Mouse (Mus musculus) limb, embryonic 11.5 days (tissue): ENCODE results near the gene Ablim1. TPM values are rescaled to one million over a fixed set of nuclear protein-coding genes. Genes with fewer than 3 reads are reported as not detected.
A peak's percentile ranks its signal among the peaks of the same experiment; 100 is the strongest.

Experiments used
- ATAC-seq: fragments of 200-750 bp; cut with Nextera tagmentation; 2 replicates; pipeline ENCODE4 v1.8.0; 2017; ENCODE audit warnings: low read depth; ENCODE audit not compliant: insufficient number of reproducible peaks, low FRiP score, low TSS enrichment
- DNase-seq: peaks from one replicate; pipeline ENCODE4 v3.0.0-alpha.2; 2015; ENCODE audit warnings: low spot score
- H3K27ac ChIP-seq: fragments of 300-500 bp; sonication (generic); replicated peaks from 2 replicates; pipeline ENCODE4 v1.5.1; 2014; ENCODE audit warnings: low read depth, mild to moderate bottlenecking, low read length
- H3K27me3 ChIP-seq: fragments of 300-500 bp; sonication (generic); 2 replicates; pipeline ENCODE4 v1.6.1; 2014; ENCODE audit warnings: mild to moderate bottlenecking, low read length, mixed read lengths; ENCODE audit not compliant: control insufficient read depth, insufficient read depth
- H3K36me3 ChIP-seq: fragments of 300-500 bp; sonication (generic); 2 replicates; pipeline ENCODE4 v1.6.1; 2014; ENCODE audit warnings: mild to moderate bottlenecking, low read length, moderate library complexity, mixed read lengths; ENCODE audit not compliant: control insufficient read depth, insufficient read depth
- H3K4me1 ChIP-seq: fragments of 300-500 bp; sonication (generic); 2 replicates; pipeline ENCODE4 v1.6.1; 2014; ENCODE audit warnings: low read length, mixed read lengths; ENCODE audit not compliant: control insufficient read depth, insufficient read depth
- H3K4me2 ChIP-seq: fragments of 300-500 bp; sonication (generic); 2 replicates; pipeline ENCODE4 v1.6.1; 2014; ENCODE audit warnings: low read depth, mild to moderate bottlenecking, moderate library complexity; ENCODE audit not compliant: severe bottlenecking
- H3K4me3 ChIP-seq: fragments of 300-500 bp; sonication (generic); 2 replicates; pipeline ENCODE4 v1.5.1; 2014; ENCODE audit warnings: low read depth, low read length
- H3K9ac ChIP-seq: fragments of 300-500 bp; sonication (generic); 2 replicates; pipeline ENCODE4 v1.6.1; 2014; ENCODE audit warnings: mild to moderate bottlenecking, low read length
- H3K9me3 ChIP-seq: fragments of 300-500 bp; sonication (generic); 2 replicates; pipeline ENCODE4 v1.6.1; 2016; ENCODE audit warnings: low read length; ENCODE audit not compliant: control insufficient read depth
- WGBS: fragments of 180-500 bp; shearing (Covaris S2); extraction: QIAGEN DNeasy Blood & Tissue Kit; methylation state at CpG from one replicate; pipeline ENCODE4 v1.1.7; 2014; 5-methylcytosine and 5-hydroxymethylcytosine counted together
- polyA plus RNA-seq: library from polyadenylated mRNA; unstranded; fragments of >200 nt; fragmentation: Nextera tagmentation; extraction: Ambion mirVana; gene quantifications from 2 replicates; pipeline ENCODE4 v1.2.1, GENCODE M21; 2014

Gene Ablim1
- polyA plus RNA-seq, 1 experiment from 2014 or later, result 16.8 TPM

- H3K4me1 ChIP-seq, result peaks cover 17% of the 10 kb centered on the region
- no peak for DNase-seq
- H3K4me2 ChIP-seq, result no peak overlapping the region; the same call in 1 of the 2 replicates
- no peak overlapping the region for H3K27ac ChIP-seq
- ATAC-seq, result no peak
- no peaks in the 10 kb centered on the region for H3K36me3 ChIP-seq
- H3K9me3 ChIP-seq, result no peaks in the 10 kb centered on the region
- peaks cover 12% of the 10 kb centered on the region for H3K27me3 ChIP-seq
- WGBS, result 67% methylated on average over 12 of the region's 12 CpGs
- H3K9ac ChIP-seq, result no peak overlapping the region
- no peak overlapping the region for H3K4me3 ChIP-seq
Observed at GRCm38 (mm10) chr19:57198531-57198930, 116.2 kb downstream of the Ablim1 start.

GRCm38 (mm10) chr19:57198029-57198428 lies 116.7 kb downstream of the Ablim1 start:
- no peaks in the 10 kb centered on the region for H3K9me3 ChIP-seq
- DNase-seq, result no peak
- no peak overlapping the region for H3K27ac ChIP-seq
- 53% methylated on average over 5 of the region's 5 CpGs for WGBS
- H3K9ac ChIP-seq, result no peak overlapping the region
- peaks cover 17% of the 10 kb centered on the region for H3K4me1 ChIP-seq
- H3K36me3 ChIP-seq, result no peaks in the 10 kb centered on the region
- no peak overlapping the region; the same call in 1 of the 2 replicates for H3K4me2 ChIP-seq
- no peak for ATAC-seq
- peaks cover 12% of the 10 kb centered on the region for H3K27me3 ChIP-seq
- H3K4me3 ChIP-seq, result no peak overlapping the region

- Histone ChIP-seq H3K9ac (no peak overlapping the region), H3K27me3 (peaks cover 12% of the 10 kb centered on the region), H3K9me3 (no peaks in the 10 kb centered on the region), H3K4me1 (peaks cover 17% of the 10 kb centered on the region), H3K27ac (no peak overlapping the region), H3K36me3 (no peaks in the 10 kb centered on the region), H3K4me2 (peak overlapping the region; percentile 83), H3K4me3 (peak overlapping the region; percentile 36)
- 3% methylated on average over 37 of the region's 37 CpGs for WGBS
- ATAC-seq (no peak), DNase-seq (peak; percentile 67)
Observed at GRCm38 (mm10) chr19:57197043-57197817, 117.5 kb downstream of the Ablim1 start.

DNA sequence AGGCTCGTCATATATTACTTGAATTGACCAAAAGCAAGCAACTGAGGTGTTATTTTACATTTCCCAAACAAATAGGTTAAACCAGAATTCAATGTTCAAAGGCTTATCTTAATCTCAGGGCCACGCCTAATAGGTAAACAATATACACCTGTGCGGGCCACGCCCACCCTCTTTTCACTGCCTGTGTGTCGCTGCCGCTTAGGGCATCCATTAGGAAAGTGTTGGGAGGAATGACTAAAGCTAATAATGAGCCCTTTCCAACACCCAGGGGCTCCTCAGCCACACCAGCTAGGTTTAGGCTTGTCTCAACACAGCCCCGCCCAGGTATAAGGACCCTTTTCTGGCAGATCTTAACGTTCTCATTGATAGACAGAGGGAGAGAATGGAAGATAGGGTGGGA lies 118.1 kb downstream of the Ablim1 start:
- H3K27me3 ChIP-seq, result peaks cover 12% of the 10 kb centered on the region
- peaks cover 17% of the 10 kb centered on the region for H3K4me1 ChIP-seq
- no peaks in the 10 kb centered on the region for H3K36me3 ChIP-seq
- no peaks in the 10 kb centered on the region for H3K9me3 ChIP-seq
- H3K4me3 ChIP-seq, result no peak overlapping the region; the same call in 1 of the 2 replicates
- DNase-seq (no peak), ATAC-seq (no peak)
- no peak overlapping the region for H3K27ac ChIP-seq
- 43% methylated on average over 8 of the region's 8 CpGs for WGBS
- peak overlapping the region; percentile 83 for H3K4me2 ChIP-seq
- H3K9ac ChIP-seq, result no peak overlapping the region

- H3K27me3 ChIP-seq, result peaks cover 12% of the 10 kb centered on the region
- ATAC-seq, result no peak
- no peak overlapping the region for H3K4me2 ChIP-seq
- no peak overlapping the region for H3K27ac ChIP-seq
- no peaks in the 10 kb centered on the region for H3K9me3 ChIP-seq
- 91% methylated on average over 11 of the region's 11 CpGs for WGBS
- H3K4me1 ChIP-seq, result peaks cover 16% of the 10 kb centered on the region
- no peaks in the 10 kb centered on the region for H3K36me3 ChIP-seq
- H3K4me3 ChIP-seq, result no peak overlapping the region
- DNase-seq, result no peak
- no peak overlapping the region for H3K9ac ChIP-seq
Observed at GRCm38 (mm10) chr19:57195169-57195930, 119.4 kb downstream of the Ablim1 start.

- Histone ChIP-seq H3K9ac (no peak overlapping the region), H3K27me3 (peaks cover 12% of the 10 kb centered on the region)
Observed at GRCm38 (mm10) chr19:57193958-57194357, 120.8 kb downstream of the Ablim1 start.

DNA sequence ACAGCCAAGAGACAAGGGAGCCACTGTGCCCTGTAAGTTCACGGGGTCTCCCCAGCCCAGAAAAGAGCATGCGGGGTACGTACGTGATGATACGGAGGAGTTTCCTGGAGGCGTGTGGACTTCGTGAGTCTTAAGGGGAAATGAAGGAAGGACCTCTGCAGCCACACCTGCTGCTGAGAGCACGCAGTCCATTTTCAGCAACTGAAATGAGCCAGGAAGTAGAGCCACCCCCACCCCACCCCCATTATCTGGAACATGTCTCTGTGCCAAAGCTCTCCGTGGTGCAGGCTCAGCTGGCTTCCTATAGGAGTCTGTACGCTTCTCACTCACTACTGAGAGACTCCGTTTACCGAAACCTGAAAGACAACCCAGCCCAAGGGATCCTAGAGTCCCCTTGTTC lies 121.3 kb downstream of the Ablim1 start:
- Histone ChIP-seq H3K4me2 (no peak overlapping the region), H3K36me3 (no peaks in the 10 kb centered on the region), H3K9ac (no peak overlapping the region), H3K9me3 (no peaks in the 10 kb centered on the region), H3K27ac (no peak overlapping the region), H3K4me1 (peaks cover 11% of the 10 kb centered on the region), H3K4me3 (no peak overlapping the region), H3K27me3 (peaks cover 10% of the 10 kb centered on the region; the same call in 1 of the 2 replicates)
- DNase-seq, result no peak
- no peak for ATAC-seq
- WGBS, result 90% methylated on average over 12 of the region's 12 CpGs

More at GRCm38 (mm10) chr19:57193958-57194357, 120.8 kb downstream of the Ablim1 start:
- 87% methylated on average over 6 of the region's 6 CpGs for WGBS
- H3K36me3 ChIP-seq, result no peaks in the 10 kb centered on the region
- no peak overlapping the region for H3K4me3 ChIP-seq
- no peak overlapping the region for H3K27ac ChIP-seq
- DNase-seq (peak; percentile 67), ATAC-seq (no peak)
- H3K4me2 ChIP-seq, result no peak overlapping the region
- peaks cover 14% of the 10 kb centered on the region for H3K4me1 ChIP-seq
- H3K9me3 ChIP-seq, result no peaks in the 10 kb centered on the region

- Histone ChIP-seq H3K4me1 (no peaks in the 10 kb centered on the region), H3K9me3 (no peaks in the 10 kb centered on the region), H3K4me2 (no peak overlapping the region), H3K36me3 (no peaks in the 10 kb centered on the region), H3K27ac (no peak overlapping the region), H3K4me3 (no peak overlapping the region), H3K9ac (no peak overlapping the region), H3K27me3 (peaks cover 5% of the 10 kb centered on the region; the same call in 1 of the 2 replicates)
- no peak for DNase-seq
- WGBS, result 75% methylated on average over 1 of the region's 1 CpGs
- ATAC-seq, result no peak
Observed at GRCm38 (mm10) chr19:57191109-57191508, 123.6 kb downstream of the Ablim1 start.
